Mouse (Mus musculus): ENCODE measurements around the gene Plekhg4.
A peak's percentile ranks its signal among the peaks of the same experiment; 100 is the strongest.

The Plekhg4 gene

DNA sequence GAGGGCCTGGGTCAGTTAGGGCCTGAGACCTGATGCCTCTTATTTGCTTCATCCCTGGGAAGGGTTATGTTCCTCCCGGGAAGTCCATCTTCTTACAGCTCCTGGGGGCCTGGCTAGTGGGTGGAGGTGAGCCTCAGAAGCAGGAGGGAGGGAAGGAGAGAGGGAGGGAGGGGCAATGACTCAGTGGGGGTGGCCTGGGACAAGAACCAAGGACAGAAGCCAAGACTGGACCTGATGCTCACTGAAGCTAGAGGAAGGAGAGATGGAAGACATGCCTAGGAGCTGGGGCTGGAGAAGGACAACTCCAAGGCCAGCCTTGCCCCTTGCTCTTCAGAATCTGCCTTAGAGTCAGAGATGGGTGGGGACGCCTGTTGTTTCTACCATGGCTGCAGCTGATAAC, at the start of gene Plekhg4:
Plekhg4 (plus strand) TSS at position 243 of the 400 bp plus-strand sequence.
- DNase-seq (ENCODE audit: low spot score): peak; percentile 28

DNA sequence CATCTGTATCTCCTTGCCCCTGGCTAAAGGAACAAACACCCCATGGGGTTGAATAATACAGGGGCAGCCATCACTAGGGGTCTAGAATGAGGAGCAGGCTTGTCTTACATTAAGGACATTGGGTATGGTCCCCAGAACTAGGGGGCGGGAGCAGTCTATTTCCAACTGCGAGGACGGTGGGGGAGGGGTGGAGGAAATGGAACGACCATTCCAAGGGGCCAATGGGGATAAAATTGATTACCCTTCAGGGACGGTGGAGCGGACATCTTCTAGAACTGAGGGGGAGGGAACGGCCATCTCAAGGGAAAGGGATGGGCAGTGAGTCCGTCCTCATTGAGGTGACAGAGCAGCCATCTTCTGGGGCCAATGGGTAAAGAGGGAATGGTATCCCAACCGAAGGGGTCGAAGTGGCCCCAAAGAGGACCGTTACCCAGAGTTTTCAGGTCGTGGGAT, 47.4 kb upstream of the Plekhg4 start:
- DNase-seq (ENCODE audit: low spot score): no peak

DNA sequence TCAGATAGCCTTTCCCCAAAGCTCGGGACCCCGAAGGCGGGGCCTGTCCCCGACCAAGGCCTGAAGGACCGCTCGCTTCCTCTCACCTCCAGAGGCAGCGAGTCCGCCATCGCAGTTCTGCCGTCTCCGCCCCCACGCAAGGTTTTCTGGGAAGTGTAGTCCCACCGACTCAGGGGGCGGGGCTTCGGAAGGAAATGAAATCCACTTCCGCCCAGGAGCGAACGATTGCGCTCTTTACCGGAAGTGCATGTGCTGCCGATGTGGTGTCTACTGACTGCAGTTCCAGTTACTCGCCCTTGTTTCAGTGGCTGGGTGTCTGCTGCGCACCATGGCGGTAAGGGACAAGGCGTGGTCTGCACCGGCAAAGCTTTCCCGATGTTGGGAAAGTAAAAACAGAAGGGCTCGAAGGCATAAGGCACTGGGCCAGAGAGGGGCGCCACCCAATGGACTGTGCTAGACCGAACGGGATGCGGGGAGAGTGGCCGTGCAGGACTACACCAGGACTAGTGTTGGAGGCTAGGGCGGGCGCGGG, 46.9 kb upstream of the Plekhg4 start, which contains the start of the genes Lrrc29 and Tmem208:
Lrrc29 (minus strand) TSS at position 138 of the 532 bp plus-strand sequence.
Tmem208 (plus strand) TSS at position 214 of the 532 bp plus-strand sequence.
- peak; percentile 93 for DNase-seq (ENCODE audit: low spot score)

DNA sequence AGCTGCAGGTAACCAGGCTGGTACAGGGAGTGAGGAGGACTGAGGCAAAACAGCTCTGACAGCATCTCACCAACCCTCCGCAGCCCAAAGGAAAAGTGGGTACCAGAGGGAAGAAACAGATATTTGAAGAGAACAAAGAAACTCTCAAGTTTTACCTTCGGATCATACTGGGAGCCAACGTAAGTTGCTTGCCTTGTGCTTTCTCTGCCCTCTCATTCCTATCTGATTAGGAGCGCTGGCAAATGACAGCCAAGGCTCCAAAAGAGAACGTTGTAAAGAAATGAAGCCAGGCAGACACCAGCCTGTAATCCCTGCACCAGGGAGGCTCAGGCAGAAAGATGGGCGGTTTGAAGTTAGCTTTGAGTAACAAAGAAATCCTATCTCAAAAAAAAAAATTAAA, 46.1 kb upstream of the Plekhg4 start:
- no peak for DNase-seq (ENCODE audit: low spot score)

DNA sequence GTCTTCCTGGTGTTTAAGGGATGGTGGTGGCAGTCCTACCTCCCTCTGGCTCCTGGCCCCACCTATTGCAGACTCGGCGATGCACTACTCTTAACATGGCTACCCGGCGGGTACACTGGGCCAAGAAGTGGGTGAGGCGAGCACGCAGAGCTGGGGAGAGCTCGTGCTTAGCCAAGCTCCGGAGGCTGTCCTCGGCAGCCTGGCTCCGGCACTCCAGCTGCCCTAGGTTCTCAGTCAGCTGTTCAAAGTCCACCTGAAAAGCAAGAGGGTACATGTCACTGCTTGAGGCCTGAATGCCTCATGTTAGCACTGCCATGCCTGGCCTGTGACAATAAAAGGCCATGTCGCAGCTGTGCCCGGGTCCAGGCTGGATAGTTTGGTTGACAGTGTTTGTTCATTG, 42.7 kb upstream of the Plekhg4 start:
- no peak for DNase-seq (ENCODE audit: low spot score)

DNA sequence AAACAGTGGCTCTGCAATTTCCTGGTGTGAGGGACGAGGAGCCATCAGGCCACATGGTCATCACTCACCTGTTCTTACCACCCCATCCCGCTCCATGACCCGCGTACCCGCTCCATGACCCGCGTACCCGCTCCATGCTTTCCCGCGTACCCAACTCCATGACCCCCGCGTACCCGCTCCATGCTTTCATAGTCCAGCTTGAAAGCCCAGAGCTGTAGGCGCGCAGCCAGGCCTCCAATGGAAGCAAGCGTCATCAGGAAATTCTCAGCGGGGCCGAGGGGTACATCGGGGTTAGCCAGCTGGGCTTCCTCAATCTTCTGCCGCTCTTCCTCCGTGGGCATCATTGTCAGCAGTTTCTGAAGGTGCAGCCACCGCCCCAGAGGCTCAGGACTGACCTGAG, 41.6 kb upstream of the Plekhg4 start:
- no peak for DNase-seq (ENCODE audit: low spot score)

DNA sequence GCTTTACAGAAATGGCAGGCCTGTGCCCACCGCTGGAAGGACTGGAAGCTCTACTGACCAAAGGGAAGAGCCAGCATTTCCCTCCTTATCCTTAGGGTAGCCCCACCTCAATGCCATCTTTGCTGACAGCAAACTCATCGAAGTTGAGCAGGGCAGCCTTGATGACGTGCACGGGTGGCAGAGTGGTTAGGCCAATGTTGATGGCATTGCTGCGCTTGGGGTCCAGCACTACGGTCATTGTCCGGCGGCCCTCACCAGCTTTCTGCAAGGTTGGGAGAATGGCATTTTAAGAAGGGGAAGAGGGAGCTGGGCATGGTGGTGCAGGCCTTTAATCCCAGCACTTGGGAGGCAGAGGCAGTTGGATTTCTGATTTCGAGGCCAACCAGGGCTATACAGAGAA, 41.1 kb upstream of the Plekhg4 start:
- no peak for DNase-seq (ENCODE audit: low spot score)

DNA sequence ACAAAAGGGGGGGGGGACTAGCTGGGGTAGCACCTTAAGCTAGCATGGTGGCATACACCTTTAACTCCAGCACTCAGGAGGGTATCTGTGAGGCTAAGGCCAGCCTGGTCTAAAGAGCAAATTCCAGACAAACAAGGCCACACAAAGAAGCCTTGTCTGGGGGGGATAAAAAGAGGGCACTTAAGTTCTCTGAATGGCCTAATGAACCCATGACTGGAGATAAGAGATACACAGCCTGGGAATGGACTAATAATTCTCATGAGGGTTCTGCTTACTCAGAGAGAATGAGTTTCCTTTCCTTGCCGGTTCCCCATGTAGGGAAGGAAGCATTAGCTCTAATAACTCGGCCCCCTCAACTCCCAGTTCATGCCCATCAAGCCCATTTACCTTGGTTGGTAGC, 40.6 kb upstream of the Plekhg4 start:
- DNase-seq (ENCODE audit: low spot score): no peak

DNA sequence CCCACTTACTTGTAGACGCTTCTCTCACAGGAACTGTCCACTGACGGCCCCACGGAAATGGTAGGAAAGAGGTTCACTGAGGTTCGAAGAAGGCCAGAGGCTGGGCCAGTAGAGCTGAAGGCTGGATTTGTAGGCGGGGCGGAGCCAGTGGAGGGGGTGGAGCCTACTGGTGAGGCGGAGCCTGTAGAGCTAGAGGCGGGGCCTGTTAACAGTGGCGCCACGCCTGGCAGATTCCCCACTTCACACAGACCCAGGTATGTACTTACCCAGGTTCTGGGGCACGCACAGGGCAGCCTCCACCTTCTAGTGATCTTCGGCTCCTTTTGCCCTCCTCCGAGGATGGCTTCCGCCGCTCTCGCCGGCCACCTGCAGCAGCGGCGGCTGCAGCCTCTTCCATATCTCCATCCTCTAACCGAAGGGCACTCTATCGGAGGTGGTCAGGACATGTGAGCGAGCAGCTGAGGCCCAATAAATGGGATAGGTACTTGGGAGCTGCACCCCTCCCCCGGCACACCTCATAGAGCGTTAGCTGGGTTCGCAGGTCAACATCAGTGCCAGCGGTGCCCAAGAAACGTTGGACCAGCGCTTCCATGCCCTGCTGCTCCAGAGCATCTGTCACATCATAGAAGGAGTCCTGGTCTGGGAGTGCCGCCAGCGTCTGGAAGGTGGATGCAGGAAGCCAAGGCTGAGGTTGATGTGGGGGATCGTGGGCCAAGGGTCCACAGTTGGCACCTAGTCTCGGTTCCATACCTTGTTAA, 36.5 kb upstream of the Plekhg4 start:
- DNase-seq (ENCODE audit: low spot score): no peak

DNA sequence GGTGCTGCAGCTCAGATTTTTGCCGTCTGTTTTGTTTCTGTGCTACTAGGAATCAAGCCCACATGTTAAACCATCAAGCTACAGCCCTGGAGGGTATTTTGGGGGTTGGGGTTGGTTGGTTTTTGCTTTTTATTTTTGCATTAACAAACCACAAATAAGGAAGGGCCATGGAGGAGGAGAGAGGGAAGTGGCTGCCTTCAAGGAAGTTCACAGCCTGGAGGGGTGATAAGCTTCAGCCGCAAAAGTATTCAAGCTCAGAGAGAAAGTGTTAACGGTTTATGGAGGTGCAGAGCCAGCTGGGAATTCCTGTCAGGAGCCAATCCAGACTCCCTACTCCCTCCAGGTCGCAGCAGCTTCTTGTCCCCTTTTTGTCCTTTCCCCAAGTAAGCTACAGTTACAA, 34.1 kb upstream of the Plekhg4 start:
- DNase-seq (ENCODE audit: low spot score): no peak

DNA sequence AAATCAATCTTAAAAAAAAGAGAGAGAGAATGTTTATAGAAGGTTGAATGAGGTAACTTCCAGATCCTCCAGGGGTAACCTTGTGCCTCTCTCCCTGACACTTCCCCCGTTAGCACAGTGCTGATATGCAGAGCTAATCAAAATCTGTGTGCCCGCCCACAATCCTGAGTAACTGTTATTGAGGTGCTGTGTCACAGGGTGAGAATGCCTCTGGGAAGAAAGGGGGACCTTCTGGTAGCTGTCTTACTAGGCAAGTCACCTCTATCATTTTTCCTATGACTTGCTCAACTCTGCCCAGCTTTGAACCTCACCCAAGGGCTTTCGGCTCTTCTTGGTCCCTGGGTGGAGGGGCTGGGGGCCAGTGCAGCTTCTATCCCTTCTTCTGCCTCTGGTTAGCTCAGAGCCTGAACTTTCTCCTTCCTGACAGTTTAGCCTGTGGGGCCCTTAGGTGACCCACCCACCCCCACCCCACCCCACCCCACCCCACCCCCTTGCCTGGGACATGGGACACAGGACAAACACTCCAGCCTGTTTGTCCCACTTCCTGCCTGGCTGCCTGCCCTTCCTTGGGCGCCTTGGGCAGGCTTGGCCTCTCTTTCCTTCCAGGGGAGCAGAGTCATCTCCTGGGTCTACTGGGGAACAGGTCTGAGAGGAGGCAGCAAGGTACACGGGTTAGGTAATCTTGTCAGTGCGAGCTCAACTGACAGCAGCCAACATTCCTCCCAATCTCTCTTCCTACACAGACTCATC, 33.0 kb upstream of the Plekhg4 start:
- DNase-seq (ENCODE audit: low spot score): no peak

DNA sequence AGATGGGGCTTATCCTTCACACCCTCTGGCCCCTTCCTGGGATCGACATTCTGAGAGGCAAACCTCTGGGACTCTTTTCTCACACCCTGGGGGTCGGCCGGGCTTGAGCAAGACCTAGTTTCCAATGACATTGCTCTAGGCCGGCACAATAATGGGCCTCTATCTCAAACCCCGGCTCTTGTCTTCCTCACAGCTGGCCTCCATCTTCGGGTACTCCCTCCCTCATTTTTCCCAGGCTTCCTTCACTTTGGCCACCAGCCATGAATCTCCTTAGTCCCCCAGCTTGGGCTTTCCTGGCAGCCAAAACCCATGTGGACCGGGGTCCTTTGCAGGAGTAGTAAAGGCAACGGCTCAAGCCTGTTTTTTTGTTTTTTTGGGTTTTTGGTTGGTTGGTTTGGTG, 31.7 kb upstream of the Plekhg4 start:
- DNase-seq (ENCODE audit: low spot score): no peak

DNA sequence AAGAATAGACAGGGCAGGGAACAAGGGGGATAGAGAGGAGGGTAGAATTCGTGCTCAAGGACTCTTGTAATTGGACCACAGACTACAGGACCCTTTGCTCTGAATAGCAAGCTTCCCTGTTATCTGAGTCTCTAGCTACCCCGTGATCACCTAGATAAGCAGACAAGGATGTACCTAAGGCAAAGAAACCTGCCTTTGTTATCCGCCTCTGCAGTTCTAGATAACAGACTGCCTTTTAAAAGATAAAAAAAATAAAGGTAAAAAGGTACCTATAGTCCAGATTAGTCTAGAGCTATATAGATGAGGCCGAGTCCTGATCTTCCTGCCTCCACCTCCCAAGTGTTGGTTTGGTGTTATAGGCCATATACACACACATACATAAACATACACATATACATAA, 30.3 kb upstream of the Plekhg4 start:
- DNase-seq (ENCODE audit: low spot score): no peak

DNA sequence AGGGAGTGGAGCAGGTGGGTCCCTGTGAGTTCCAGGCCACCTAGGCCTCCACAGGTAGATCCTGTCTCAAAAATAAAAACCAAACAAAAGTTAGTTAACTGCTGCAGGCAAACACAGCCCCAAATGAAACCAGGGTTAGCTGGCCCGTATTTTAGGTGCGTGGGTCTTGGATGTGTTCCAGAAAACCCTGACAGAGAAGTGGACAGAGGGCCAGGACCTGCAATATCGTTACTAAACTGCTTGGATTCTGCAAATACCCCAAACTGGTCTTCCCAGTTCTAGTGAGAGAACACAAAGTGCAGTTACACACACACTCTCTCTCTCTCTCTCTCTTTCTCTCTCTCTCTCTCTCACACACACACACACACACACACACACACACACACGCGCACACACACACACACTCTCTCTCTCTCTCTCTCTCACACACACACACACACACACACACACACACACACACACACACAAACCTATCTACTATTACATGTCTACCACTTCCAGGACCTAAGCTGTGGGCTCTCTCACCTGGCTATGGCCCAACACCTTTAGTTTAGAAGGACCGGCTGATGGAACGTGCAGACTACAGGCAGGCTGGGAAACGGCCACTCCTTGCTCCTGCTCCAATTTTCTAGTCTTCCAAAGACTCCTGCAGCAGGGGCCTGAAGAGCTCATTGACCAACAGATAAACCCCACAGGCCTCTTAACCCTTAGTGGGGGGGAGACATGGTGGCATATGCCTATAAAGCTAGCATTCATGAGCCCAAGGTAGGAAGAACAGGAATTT, 29.1 kb upstream of the Plekhg4 start:
- no peak for DNase-seq (ENCODE audit: low spot score)

DNA sequence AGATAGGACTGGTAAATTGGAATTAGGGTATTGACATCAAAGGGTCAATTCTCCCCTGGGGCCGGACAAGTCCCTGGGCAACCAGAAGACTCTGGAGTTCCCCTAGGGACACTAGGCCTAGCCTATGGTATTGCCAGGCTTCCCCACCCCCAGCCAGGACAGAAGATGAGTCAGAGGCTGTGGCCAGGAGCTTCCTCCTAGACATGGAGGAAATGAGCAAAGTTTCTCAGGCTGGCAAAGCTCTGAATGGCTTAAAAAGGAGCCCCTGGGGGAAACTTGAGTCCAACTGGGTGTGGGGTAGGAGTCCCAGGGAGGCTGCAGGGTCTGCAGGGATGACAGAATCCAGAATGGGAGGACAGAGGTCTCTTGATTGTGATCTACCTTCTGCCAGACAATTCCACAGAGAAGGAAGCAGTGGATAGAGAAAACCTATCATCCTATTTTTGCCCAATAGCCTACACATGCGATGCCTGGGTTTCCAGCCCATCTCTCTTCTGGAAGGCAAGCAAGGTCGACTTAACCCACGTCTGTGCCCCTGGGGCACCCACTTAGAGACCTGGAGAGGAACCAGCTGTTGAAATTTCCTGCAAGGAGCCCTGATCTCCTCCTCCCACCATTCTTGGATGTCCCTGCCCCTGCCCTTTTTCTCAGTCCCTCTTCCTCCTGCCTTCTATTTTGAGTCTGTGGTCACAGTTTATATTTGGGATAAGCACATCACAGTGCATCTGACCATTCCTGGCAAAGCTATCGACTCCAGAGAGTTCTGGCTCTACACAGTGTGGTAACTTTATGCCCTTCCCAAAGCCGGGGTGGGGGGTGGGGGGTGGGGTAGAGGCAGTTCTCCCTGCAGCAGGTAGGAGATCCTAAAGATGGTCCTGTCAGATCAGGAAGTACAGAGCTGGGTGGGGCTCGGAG, 27.8 kb upstream of the Plekhg4 start:
- no peak for DNase-seq (ENCODE audit: low spot score)

DNA sequence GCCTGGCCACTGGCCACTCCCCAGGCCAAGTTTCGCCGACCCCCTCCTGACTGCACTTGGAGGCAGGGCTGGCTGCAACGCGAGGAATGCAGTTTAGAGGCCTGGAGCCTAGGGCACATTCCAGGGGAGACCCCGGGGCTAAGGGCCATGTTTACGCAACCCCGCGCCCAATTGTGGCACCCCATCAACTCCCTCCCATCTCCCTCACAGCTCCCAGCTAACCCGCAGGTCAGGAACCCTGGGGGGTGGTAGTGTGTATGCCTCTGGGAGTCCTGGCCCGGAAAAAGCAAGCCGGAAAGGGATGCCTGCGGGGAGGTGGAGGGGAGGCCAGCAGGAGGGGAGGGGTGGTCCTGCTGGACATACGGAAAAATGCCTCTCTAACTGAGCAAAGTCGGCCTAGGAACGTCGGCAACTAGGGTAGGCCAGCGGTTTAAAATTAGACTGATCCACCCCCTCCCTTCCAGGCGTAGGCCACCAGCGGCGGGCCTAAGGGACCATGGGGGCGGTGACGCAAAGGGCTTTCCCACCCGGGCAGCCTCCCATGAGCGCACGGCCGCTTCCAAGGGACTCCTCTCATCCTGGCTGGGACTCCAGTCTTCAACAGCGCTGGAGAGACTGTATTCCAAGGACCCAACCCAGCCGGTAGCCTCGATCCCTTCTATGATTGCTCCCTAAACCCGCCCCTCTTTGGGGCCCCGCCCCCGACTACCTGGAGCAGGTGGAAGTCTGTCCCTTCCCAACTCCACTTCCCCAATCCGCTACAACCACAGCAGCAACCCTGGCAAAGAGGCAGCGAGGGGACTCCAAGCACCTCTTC, 26.3 kb upstream of the Plekhg4 start:
- peak; percentile 40 for DNase-seq (ENCODE audit: low spot score)

DNA sequence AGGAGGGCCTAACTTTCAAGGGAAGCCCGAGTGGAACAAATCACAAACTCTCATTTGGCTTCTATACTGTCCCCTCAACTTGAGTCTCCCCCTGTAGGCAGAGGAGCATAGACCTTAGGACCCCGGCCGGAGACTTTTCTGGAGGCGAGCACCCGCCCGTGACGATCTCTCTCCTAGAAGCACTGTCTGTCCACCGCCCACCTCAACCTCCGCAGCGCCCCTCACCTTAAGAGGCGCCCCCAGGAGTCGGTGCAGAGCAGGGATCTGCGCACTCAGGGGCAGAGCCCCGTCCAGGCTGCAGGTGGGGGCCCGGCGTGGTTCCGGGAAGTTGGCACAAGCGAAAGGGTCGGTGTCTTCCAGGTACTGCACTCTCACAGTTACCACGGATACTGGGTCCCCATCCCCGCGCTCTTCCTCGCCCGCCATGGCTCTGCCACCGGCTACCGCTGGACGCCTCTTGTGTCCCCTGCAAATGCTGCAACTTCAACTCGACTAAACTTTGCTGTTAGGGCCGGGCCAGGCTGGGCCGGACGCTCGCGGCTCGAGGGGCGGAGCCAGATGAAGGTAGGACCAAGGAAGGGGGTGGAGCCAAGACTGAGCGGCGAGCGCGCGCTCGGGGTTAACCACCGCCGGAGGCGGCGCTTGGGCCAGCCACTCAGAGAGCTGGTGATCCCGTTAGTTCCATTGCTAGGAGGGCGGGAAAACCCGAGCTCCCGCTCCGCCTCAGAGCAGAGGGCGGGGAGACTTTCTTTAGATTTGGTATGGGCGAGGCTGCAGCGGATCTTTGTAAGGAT, 25.4 kb upstream of the Plekhg4 start, which contains the start of gene Fhod1:
Fhod1 (minus strand) TSS at position 526 of the 794 bp plus-strand sequence.
- peak; percentile 93 for DNase-seq (ENCODE audit: low spot score)

DNA sequence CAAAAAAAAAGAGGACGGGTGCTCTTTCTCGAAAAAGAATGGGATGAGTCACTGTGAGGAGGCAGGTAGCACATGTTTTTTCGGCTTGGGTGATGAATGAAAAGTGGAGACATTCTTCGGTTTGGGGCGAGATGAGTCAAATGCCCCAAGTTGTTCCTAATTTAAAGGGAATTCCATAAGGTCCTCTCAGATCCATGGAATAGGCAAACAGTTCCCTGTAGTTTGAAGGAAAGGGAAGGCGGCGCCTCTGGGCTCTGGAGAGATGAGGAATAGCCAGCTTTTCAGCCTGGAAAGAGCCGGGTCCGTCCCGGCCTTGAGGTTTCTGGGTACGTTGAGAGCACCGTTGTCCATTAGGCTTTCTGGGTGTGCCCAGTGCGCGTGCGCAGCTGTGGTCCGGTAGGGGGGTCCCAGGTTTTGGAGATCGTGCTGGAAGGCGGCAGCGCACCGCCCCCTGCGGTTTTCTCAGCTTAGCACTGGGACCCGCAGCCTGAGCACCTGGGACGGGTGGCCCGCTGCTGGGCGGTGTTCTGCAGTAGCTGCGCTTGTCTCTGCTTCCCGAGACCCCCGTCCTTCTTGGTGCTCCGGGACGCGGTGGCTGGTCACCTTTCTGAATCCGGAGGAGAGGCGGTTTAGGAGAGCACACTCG, 24.5 kb upstream of the Plekhg4 start, which contains the start of gene Slc9a5:
Slc9a5 (plus strand) TSS at position 394 of the 646 bp plus-strand sequence.
- DNase-seq (ENCODE audit: low spot score): no peak

Measured in ovary, adult 18-20 months (tissue).